Mouse (Mus musculus) spleen, adult 2 months (tissue): ENCODE data around the gene Polm.

ENCODE experiments used
- CTCF ChIP-seq: fragments of 200-500 bp; IDR thresholded peaks from 2 replicates; pipeline ENCODE4 v1.5.1; 2011; ENCODE audit warnings: mild to moderate bottlenecking, inconsistent platforms; ENCODE audit not compliant: insufficient read depth, insufficient read length, insufficient replicate concordance; ENCODE audit errors: extremely low read depth
- POLR2A ChIP-seq: fragments of 200-500 bp; IDR thresholded peaks from 2 replicates; pipeline ENCODE4 v1.6.1; 2011; ENCODE audit warnings: low read depth, low read length, inconsistent platforms

DNA sequence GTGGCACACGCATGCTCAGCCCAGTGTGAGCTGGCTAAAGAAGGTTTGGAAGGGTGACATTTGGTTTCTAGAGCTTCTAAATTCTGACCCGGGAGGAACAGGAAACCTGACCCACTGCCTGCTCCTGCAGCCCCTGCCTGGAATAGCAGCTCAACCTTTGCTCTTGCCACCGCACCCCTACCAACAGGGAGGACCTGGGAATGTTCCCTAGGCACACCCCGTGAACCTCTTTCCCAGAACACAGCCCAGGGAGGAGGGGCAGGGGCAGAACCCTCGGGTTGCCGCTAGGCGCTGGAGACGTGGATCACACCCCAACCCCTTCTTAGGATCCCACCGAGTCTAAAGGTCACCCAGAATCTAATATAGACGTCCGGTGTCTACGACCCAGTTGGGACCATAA lies 35.8 kb downstream of the Polm start:
- no peak for TF ChIP-seq CTCF
- no peak for TF ChIP-seq POLR2A
